Mouse (Mus musculus) heart, embryonic 12.5 days (tissue): ENCODE data around the gene 1700001L19Rik. TPM values are rescaled to one million over a fixed set of nuclear protein-coding genes. Genes with fewer than 3 reads are reported as not detected.
A peak's percentile ranks its signal among the peaks of the same experiment; 100 is the strongest.
"Not testable (repeated sequence)": the region's sequence is repeated elsewhere in the genome, so short reads cannot be mapped to it uniquely, and the experiment has no call there.

Experiments used
- ATAC-seq: fragments of 200-750 bp; cut with Nextera tagmentation; 2 replicates; pipeline ENCODE4 v1.8.0; 2017; ENCODE audit warnings: moderate TSS enrichment, moderate library complexity; ENCODE audit not compliant: insufficient number of reproducible peaks, low FRiP score
- H3K27ac ChIP-seq: fragments of 300-500 bp; sonication (generic); 2 replicates; pipeline ENCODE4 v1.5.1; 2016; ENCODE audit warnings: mild to moderate bottlenecking, moderate library complexity; ENCODE audit not compliant: poor library complexity, severe bottlenecking
- H3K27me3 ChIP-seq: fragments of 300-500 bp; sonication (generic); replicated peaks from 2 replicates; pipeline ENCODE4 v1.6.1; 2016; ENCODE audit warnings: mild to moderate bottlenecking, moderate library complexity
- H3K36me3 ChIP-seq: fragments of 300-500 bp; sonication (generic); 2 replicates; pipeline ENCODE4 v1.6.1; 2016; ENCODE audit warnings: mild to moderate bottlenecking, moderate library complexity
- H3K4me1 ChIP-seq: fragments of 300-500 bp; sonication (generic); replicated peaks from 2 replicates; pipeline ENCODE4 v1.6.1; 2016; ENCODE audit warnings: mild to moderate bottlenecking
- H3K4me2 ChIP-seq: fragments of 300-500 bp; sonication (generic); 2 replicates; pipeline ENCODE4 v1.6.1; 2016; ENCODE audit warnings: mild to moderate bottlenecking, moderate library complexity
- H3K4me3 ChIP-seq: fragments of 300-500 bp; sonication (generic); 2 replicates; pipeline ENCODE4 v1.5.1; 2016; ENCODE audit warnings: mild to moderate bottlenecking
- H3K9ac ChIP-seq: fragments of 300-500 bp; sonication (generic); 2 replicates; pipeline ENCODE4 v1.6.1; 2016; ENCODE audit warnings: mild to moderate bottlenecking, moderate library complexity
- H3K9me3 ChIP-seq: fragments of 300-500 bp; sonication (generic); replicated peaks from 2 replicates; pipeline ENCODE4 v1.6.1; 2016; ENCODE audit warnings: mild to moderate bottlenecking, moderate library complexity
- WGBS: fragments of 180-500 bp; shearing (Covaris S2); methylation state at CpG from one replicate; pipeline ENCODE4 v1.1.7; 2016; 5-methylcytosine and 5-hydroxymethylcytosine counted together
- polyA plus RNA-seq: library from polyadenylated mRNA; unstranded; fragments of >200 nt; fragmentation: Nextera tagmentation; extraction: Ambion mirVana; gene quantifications from 2 replicates; pipeline ENCODE4 v1.2.1, GENCODE M21; 2016

Gene 1700001L19Rik
- polyA plus RNA-seq, result 0.22 TPM in 1 of 2 replicates, not detected in the other

DNA sequence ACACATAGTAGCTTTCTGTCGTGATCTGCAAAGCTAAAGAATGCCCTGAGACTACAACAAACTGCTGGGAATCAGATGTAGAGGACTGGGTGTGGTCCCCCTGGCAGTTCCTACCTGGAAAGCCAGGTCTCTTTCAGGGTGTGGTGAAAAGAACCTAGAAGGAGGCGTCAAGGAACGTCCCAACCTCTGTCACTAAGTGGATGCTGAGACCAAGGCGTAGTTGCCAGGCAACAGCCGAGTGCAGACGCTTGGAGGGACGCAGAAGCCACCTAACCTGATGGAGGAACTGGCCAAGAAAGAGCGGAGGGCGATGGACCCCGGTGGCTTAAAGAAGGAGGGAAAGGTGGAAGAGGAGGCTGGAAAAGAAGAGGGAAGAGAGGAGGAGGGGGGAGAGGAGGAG is at the start of gene 1700001L19Rik:
TSS of gene 1700001L19Rik (plus strand) at position 223 of the 400 bp plus-strand sequence.
- Histone ChIP-seq H3K27ac (no peak within 1 kb of the TSS), H3K27me3 (peaks cover 13% of the 10 kb centered on the region), H3K4me2 (peak within 1 kb of the TSS; percentile 44), H3K4me1 (peaks cover 11% of the 10 kb centered on the region), H3K9ac (no peak within 1 kb of the TSS), H3K4me3 (no peak within 1 kb of the TSS), H3K36me3 (peaks cover 16% of the 10 kb centered on the region), H3K9me3 (0 out of 2 replicates have a peak, but pooled peaks cover 7% of the 10 kb centered on the region)
- no peak for ATAC-seq
- 12% methylated on average over 10 of the region's 10 CpGs for WGBS

DNA sequence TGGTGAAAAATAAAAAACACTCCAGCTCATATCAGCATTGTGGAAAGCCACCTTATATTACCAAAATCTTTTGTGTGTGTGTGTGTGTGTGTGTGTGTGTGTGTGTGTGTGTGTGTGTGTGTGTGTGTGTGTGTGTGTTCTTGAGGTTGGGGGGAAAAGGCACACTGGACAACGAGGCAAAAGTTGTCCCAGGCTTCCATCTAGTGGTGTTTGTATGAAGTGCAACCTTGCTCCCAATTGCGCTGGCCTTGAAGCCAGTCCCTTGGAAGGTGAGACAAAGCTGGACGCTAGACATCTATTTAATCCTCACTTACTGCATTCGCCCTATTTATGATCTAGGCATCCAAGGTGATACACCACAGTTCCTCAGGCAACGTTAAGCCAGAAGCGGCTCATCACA is 43.8 kb upstream of the 1700001L19Rik start:
- not testable (repeated sequence) for H3K27me3 ChIP-seq, ATAC-seq, H3K27ac ChIP-seq, H3K4me3 ChIP-seq, H3K36me3 ChIP-seq, H3K4me1 ChIP-seq, H3K9me3 ChIP-seq, H3K4me2 ChIP-seq, H3K9ac ChIP-seq
- 11% methylated on average over 6 of the region's 6 CpGs for WGBS

DNA sequence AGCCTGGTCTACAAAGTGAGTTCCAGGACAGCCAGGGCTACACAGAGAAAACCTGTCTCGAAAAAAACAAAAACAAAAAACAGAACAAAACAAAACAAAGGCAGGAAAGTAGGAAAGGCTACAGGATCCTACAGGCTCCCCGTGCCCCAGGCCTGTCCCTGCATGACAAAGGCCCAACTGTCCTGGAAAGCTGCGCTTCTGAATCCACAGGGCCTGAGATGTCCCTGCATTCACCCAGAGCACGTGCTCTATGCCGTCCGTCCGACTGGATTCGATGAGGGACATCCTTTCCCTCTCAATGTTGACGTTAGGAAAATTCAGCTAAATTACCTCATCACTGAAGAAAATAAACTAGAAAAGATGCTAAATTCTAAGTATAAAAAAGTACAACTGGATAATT is 29.1 kb upstream of the 1700001L19Rik start:
- H3K27ac ChIP-seq, result no peak overlapping the region
- H3K4me1 ChIP-seq, result peaks cover 12% of the 10 kb centered on the region
- no peak overlapping the region for H3K4me3 ChIP-seq
- H3K27me3 ChIP-seq, result no peaks in the 10 kb centered on the region
- no peak for ATAC-seq
- 94% methylated on average over 9 of the region's 9 CpGs for WGBS
- no peak overlapping the region for H3K9ac ChIP-seq
- peaks cover 80% of the 10 kb centered on the region for H3K36me3 ChIP-seq
- no peak overlapping the region for H3K4me2 ChIP-seq
- H3K9me3 ChIP-seq, result no peaks in the 10 kb centered on the region

DNA sequence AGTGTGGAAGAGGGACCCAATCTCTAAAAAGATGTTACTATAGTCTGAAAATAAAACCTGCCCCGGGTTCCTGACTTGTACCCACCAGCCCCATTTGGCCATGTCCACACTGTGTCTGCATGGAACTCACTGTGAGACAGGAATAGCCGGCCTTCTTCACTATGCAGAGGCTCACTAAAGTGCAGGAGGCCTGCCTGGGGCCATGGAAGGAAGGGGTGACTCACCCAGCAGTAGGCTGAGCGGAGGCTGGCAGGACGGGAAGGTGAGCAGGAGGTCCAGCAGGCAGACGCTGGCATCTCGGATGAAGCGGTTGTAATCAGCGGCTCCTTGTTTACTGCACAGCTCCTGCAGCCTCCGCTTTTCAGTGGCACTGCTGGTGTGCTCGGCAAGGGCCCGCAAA is 28.7 kb upstream of the 1700001L19Rik start:
- no peak for ATAC-seq
- no peaks in the 10 kb centered on the region for H3K9me3 ChIP-seq
- WGBS, result 80% methylated on average over 11 of the region's 11 CpGs
- H3K4me1 ChIP-seq, result peaks cover 17% of the 10 kb centered on the region
- H3K27me3 ChIP-seq, result no peaks in the 10 kb centered on the region
- no peak overlapping the region for H3K9ac ChIP-seq
- no peak overlapping the region for H3K4me2 ChIP-seq
- H3K36me3 ChIP-seq, result peaks cover 75% of the 10 kb centered on the region
- no peak overlapping the region for H3K4me3 ChIP-seq
- peak overlapping the region; percentile 27; the same call in 1 of the 2 replicates for H3K27ac ChIP-seq

DNA sequence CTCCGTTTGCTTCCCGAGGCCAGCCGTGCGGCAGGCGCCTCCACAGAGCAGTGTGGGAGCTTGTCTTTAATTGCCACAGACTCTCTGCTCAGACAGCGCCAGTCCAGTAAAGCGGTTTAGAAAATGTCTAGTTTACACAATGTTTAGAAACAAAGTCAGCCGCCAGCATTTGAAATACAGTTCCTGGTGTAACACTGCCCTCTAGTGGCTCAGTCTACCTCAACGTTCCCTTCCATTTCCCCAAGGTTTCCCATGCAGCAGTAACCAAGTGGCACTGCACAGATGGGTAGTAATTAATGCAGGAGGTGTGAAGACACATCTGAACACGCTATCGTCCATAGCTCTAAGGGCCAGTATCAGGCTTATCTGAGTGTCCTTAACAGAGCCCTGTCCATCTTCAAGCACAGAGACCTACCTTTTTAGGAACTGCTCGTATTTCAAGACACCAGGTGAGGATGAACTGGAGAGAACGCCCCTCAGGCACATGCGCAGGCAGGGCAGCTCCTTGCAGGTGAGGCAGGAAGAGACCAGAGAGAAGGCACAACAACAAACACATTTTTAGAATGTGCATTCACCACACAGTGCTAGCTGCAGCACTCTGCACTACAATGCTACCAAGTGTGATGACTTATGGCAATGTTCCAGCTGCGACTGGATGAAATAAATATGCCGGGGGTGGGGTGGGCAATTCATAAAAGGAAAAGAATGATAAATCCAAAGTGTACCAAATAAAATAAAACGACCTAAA is 27.5 kb upstream of the 1700001L19Rik start:
- Histone ChIP-seq H3K9ac (no peak overlapping the region), H3K4me3 (no peak overlapping the region), H3K36me3 (peaks cover 67% of the 10 kb centered on the region), H3K9me3 (no peaks in the 10 kb centered on the region), H3K4me2 (no peak overlapping the region), H3K27me3 (no peaks in the 10 kb centered on the region), H3K27ac (no peak overlapping the region), H3K4me1 (peaks cover 24% of the 10 kb centered on the region)
- WGBS, result 75% methylated on average over 17 of the region's 17 CpGs
- no peak for ATAC-seq

DNA sequence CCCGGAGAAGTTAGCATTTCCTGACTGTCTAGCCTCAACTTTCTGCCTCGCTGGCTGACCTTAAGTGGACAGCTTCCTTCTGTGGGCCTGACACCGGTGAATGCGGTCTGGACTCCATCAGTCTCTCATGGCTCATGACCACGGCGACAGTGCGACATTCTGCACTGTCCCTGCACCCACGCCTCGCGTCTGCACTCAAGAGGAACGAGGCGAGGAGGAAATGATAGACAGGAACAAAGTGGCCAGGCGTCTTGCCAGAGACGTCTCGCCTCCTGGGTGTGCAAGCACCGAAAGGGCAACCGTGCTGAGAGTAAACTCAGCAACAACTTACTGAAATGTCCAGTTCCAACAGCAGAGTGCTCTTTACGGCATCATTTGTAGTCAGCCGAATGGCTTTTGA is 25.0 kb upstream of the 1700001L19Rik start:
- no peak overlapping the region for H3K9ac ChIP-seq
- H3K4me2 ChIP-seq, result peak overlapping the region; percentile 33
- no peaks in the 10 kb centered on the region for H3K9me3 ChIP-seq
- peak; percentile 68 for ATAC-seq
- H3K27me3 ChIP-seq, result no peaks in the 10 kb centered on the region
- H3K36me3 ChIP-seq, result peaks cover 67% of the 10 kb centered on the region
- peaks cover 24% of the 10 kb centered on the region for H3K4me1 ChIP-seq
- WGBS, result 46% methylated on average over 19 of the region's 19 CpGs
- no peak overlapping the region for H3K4me3 ChIP-seq
- H3K27ac ChIP-seq, result peak overlapping the region; percentile 94

DNA sequence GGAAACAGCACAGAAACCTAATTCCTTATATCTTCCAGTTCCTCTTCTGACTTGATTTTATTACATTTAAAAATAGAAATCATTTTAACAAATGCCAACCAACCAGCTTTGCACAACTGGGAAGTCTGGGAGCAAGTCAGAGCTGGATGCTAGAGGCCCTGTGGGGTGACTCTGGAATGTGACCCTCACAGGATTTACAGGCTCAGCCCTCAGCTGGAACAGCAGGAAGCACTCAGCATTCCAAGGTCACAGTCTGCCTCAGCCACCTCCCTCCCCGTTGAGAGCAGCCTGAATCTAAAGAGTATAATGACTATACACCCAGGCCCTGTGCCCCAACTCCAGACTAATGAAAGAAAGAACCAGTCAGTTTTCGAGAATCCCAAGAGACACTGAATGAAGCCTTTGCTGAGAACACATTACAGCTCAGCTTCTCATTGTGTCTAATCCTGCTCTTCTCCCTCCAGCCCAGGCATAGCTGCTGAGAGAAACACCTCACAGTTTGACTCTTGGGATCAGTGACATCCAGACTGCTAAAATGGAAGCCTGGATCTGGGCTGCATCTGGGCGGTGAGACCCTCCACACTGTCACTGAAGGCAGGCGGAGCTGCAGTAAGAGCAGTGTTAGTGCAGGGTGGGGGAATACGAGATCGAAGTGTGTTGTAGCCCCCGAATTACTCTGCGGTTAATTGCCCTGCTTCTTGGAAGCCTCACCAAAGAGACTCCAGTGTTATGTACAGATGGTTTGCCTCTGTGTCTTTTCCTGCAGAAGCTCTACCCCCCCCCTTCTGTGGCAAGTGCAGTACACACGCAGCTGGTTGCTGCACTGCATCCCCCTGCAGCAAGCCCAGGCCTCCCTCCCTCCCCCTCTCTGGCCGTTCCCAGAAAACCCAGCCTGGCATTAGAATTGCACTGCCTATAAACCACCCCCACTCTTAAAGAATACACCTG is 24.0 kb upstream of the 1700001L19Rik start:
- 0 out of 2 replicates have a peak overlapping the region, but pooled peaks have one; percentile 16 for H3K9ac ChIP-seq
- no peaks in the 10 kb centered on the region for H3K27me3 ChIP-seq
- peak overlapping the region; percentile 94 for H3K27ac ChIP-seq
- H3K4me2 ChIP-seq, result peak overlapping the region; percentile 33; the same call in 1 of the 2 replicates
- H3K4me3 ChIP-seq, result no peak overlapping the region
- H3K36me3 ChIP-seq, result peaks cover 69% of the 10 kb centered on the region
- 60% methylated on average over 10 of the region's 10 CpGs for WGBS
- ATAC-seq, result peak; percentile 58; the same call in 1 of the 2 replicates
- H3K9me3 ChIP-seq, result no peaks in the 10 kb centered on the region
- H3K4me1 ChIP-seq, result peaks cover 24% of the 10 kb centered on the region

DNA sequence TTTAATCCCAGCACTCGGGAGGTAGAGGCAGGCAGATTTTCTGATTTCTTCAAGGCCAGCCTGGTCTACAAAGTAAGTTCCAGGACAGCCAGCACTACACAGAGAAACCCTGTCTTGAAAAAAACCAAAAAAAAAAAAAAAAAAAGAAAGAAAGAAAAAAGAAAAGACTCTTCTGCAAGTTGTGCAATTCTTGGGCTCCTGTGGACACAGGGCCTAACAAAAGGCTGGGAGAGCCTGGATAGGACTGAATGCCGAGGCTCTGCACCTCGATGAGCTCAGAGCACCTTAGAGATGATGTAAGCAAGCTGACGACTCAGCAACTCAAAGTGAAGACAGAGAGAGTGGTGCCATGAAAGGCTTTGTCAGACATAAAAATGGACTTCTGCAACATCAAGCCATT is 22.8 kb upstream of the 1700001L19Rik start:
- Histone ChIP-seq H3K36me3 (peaks cover 67% of the 10 kb centered on the region), H3K4me2 (no peak overlapping the region), H3K9me3 (no peaks in the 10 kb centered on the region), H3K9ac (no peak overlapping the region), H3K4me1 (peaks cover 24% of the 10 kb centered on the region), H3K27me3 (no peaks in the 10 kb centered on the region), H3K27ac (peak overlapping the region; percentile 94), H3K4me3 (no peak overlapping the region)
- ATAC-seq, result no peak
- WGBS, result 74% methylated on average over 4 of the region's 4 CpGs

DNA sequence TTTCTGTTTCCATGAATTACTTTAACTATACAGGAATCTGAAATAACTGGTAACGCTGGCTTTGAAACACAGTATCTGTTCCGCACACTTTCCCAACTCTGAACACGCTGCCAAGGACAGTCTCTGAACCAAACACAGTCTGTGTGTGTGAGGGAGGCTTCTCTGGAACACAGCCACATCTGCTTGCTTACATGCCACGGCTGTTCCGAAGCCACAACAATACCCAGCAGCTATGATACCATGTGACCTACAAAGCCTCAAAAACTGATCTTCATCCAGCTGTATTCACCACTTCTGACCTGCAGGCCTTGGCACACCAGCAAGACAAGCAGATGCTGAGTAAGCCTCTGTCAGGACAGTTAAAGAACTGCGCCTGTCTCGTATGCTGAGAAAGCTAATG is 19.3 kb upstream of the 1700001L19Rik start:
- Histone ChIP-seq H3K27ac (no peak overlapping the region), H3K4me1 (peaks cover 18% of the 10 kb centered on the region), H3K4me2 (no peak overlapping the region), H3K9ac (no peak overlapping the region), H3K9me3 (no peaks in the 10 kb centered on the region), H3K36me3 (peaks cover 50% of the 10 kb centered on the region), H3K4me3 (no peak overlapping the region), H3K27me3 (no peaks in the 10 kb centered on the region)
- ATAC-seq, result no peak
- WGBS, result 90% methylated on average over 7 of the region's 7 CpGs

DNA sequence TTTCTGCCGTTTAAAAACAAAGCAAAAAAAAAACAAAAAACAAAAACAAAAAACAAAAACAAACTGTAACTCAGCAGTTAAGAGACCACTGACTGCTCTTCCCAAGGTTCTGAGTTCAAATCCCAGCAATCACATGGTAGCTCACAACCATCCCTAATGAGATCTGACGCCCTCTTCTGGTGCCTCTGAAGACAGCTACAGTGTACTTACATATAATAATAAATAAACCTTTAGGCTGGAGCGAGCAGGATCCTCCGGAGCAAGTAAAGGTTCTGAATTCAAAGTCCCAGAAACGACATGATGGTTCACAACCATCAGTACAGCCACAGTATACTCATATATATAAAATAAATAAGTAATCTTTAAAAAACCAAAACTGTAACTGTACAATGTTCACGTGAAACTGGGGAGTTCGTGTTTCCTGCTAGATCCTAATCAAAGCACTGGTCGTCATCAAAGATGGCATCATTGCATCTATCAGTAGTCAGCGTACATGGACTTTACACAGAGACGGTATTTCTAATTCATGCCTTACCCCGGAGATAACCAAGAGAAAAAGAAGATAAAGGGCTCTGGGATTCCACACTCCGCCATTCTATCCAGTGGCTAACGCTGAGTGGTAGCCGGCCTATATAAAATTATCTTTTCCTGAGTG is 16.0 kb upstream of the 1700001L19Rik start:
- H3K27ac ChIP-seq, result peak overlapping the region; percentile 76
- peak; percentile 15 for ATAC-seq

More for the DNA sequence above, 16.0 kb upstream of the 1700001L19Rik start:
- Histone ChIP-seq H3K36me3 (peaks cover 60% of the 10 kb centered on the region), H3K9me3 (no peaks in the 10 kb centered on the region), H3K9ac (peak overlapping the region; percentile 92), H3K4me2 (peak overlapping the region; percentile 97), H3K4me1 (peaks cover 7% of the 10 kb centered on the region), H3K4me3 (peak overlapping the region; percentile 97), H3K27me3 (no peaks in the 10 kb centered on the region)
- WGBS, result 27% methylated on average over 14 of the region's 14 CpGs
